In genomic region chr14:30650969-30651368, GRCm38 (mm10) we compare ENCODE assay signal across 8 mouse cellular contexts. TPM values are rescaled to one million over a fixed set of nuclear protein-coding genes. Genes with fewer than 3 reads are reported as not detected.
DNase-seq lines count a peak whose midpoint lies in the region; ATAC-seq lines count a peak whose summit lies in the region.

No protein-coding gene starts in this region.

- 19% methylated on average over 4 of the region's 4 CpGs for WGBS in hindbrain, embryonic 13.5 days
- WGBS in hindbrain, embryonic 11.5 days = 21% methylated on average over 4 of the region's 4 CpGs
- 9% methylated on average over 4 of the region's 4 CpGs for WGBS in heart, embryonic 13.5 days

- no peaks in the 10 kb centered on the region for H3K36me3 ChIP-seq in hindbrain, embryonic 13.5 days
- no peaks in the 10 kb centered on the region for H3K36me3 ChIP-seq in hindbrain, embryonic 11.5 days (ENCODE audit: control insufficient read depth, insufficient read depth, low read length)
- no peaks in the 10 kb centered on the region for H3K36me3 ChIP-seq in heart, embryonic 13.5 days

- no peaks in the 10 kb centered on the region for H3K9me3 ChIP-seq in hindbrain, embryonic 13.5 days
- no peaks in the 10 kb centered on the region for H3K9me3 ChIP-seq in hindbrain, embryonic 11.5 days (ENCODE audit: control insufficient read depth, low read length)
- H3K9me3 ChIP-seq in heart, embryonic 13.5 days = no peaks in the 10 kb centered on the region

- DNase-seq in hindbrain, embryonic 11.5 days (ENCODE audit: low spot score) = no peak
- peak; percentile 86 for DNase-seq in MN1 (ENCODE audit: low spot score)
- peak; percentile 23 for DNase-seq in embryo, embryonic 11 days
- peak; percentile 93 to 97 for DNase-seq in kidney, postnatal 36 days
- DNase-seq in c-Kit-positive CD71-positive TER-119-positive erythroid progenitor cells, embryonic 14.5 days (ENCODE audit: low spot score) = no peak

- H3K4me3 ChIP-seq in hindbrain, embryonic 13.5 days = no peak overlapping the region
- H3K4me3 ChIP-seq in hindbrain, embryonic 11.5 days (ENCODE audit: low read depth, low read length) = no peak overlapping the region
- no peak overlapping the region for H3K4me3 ChIP-seq in heart, embryonic 13.5 days

- no peak overlapping the region for H3K27ac ChIP-seq in hindbrain, embryonic 13.5 days
- no peak overlapping the region for H3K27ac ChIP-seq in hindbrain, embryonic 11.5 days (ENCODE audit: low read depth, low read length)
- no peak overlapping the region for H3K27ac ChIP-seq in heart, embryonic 13.5 days (replicated peaks)

- 0 out of 2 replicates have a peak, but pooled peaks have one; percentile 47 for ATAC-seq in hindbrain, embryonic 13.5 days (ENCODE audit: low FRiP score)
- no peak for ATAC-seq in hindbrain, embryonic 11.5 days (ENCODE audit: low FRiP score)
- ATAC-seq in heart, embryonic 13.5 days (ENCODE audit: extremely low read depth, insufficient number of reproducible peaks, low FRiP score, low TSS enrichment) = peak; percentile 69; the same call in 1 of the 2 replicates
- peak; percentile 70 for ATAC-seq in megakaryocyte progenitor cell, adult 5-6 weeks (replicated peaks; ENCODE audit: poor library complexity)

- 0 out of 2 replicates have a peak, but pooled peaks cover 3% of the 10 kb centered on the region for H3K27me3 ChIP-seq in hindbrain, embryonic 13.5 days
- H3K27me3 ChIP-seq in hindbrain, embryonic 11.5 days (ENCODE audit: control insufficient read depth, insufficient read depth, low read length) = no peaks in the 10 kb centered on the region
- H3K27me3 ChIP-seq in heart, embryonic 13.5 days (replicated peaks) = no peaks in the 10 kb centered on the region; the same call in 1 of the 2 replicates

- H3K9ac ChIP-seq in hindbrain, embryonic 13.5 days = no peak overlapping the region
- no peak overlapping the region for H3K9ac ChIP-seq in hindbrain, embryonic 11.5 days (ENCODE audit: low read depth, low read length)
- H3K9ac ChIP-seq in heart, embryonic 13.5 days = no peak overlapping the region

- peaks cover 6% of the 10 kb centered on the region for H3K4me1 ChIP-seq in hindbrain, embryonic 13.5 days (replicated peaks)
- no peaks in the 10 kb centered on the region for H3K4me1 ChIP-seq in hindbrain, embryonic 11.5 days (replicated peaks; ENCODE audit: control insufficient read depth, insufficient read depth, low read length)
- peaks cover 11% of the 10 kb centered on the region for H3K4me1 ChIP-seq in heart, embryonic 13.5 days

- H3K4me2 ChIP-seq in hindbrain, embryonic 13.5 days = no peak overlapping the region
- no peak overlapping the region for H3K4me2 ChIP-seq in hindbrain, embryonic 11.5 days (replicated peaks; ENCODE audit: low read depth, low read length)
- no peak overlapping the region for H3K4me2 ChIP-seq in heart, embryonic 13.5 days

RNA-seq across cellular contexts. Expression of gene Rft1, which starts 3.2 kb away (rescaled TPM):
- polyA plus RNA-seq in hindbrain, embryonic 13.5 days (2015; fragmentation: Nextera tagmentation; extraction: Ambion mirVana) = 9.5 and 10.4 TPM in 2 replicates
- polyA plus RNA-seq in hindbrain, embryonic 11.5 days (2014; fragmentation: Nextera tagmentation; extraction: Ambion mirVana) = 13.2 and 13.6 TPM in 2 replicates
- polyA plus RNA-seq in heart, embryonic 13.5 days (2015; fragmentation: Nextera tagmentation; extraction: Ambion mirVana) = 9.1 and 10.3 TPM in 2 replicates
- total RNA-seq in megakaryocyte progenitor cell, adult 5-6 weeks (2015) = 12.3 and 12.7 TPM in 2 replicates
- total RNA-seq in megakaryocyte progenitor cell, adult 5-6 weeks (2017) = 13.0 and 16.5 TPM in 2 replicates

RNA-seq across cellular contexts. Expression of gene Prkcd, which starts 25.0 kb away (rescaled TPM):
- 29.2 and 31.7 TPM in 2 replicates for polyA plus RNA-seq in hindbrain, embryonic 13.5 days (2015; fragmentation: Nextera tagmentation; extraction: Ambion mirVana)
- polyA plus RNA-seq in hindbrain, embryonic 11.5 days (2014; fragmentation: Nextera tagmentation; extraction: Ambion mirVana) = 27.4 and 29.4 TPM in 2 replicates
- 36.7 and 40.9 TPM in 2 replicates for polyA plus RNA-seq in heart, embryonic 13.5 days (2015; fragmentation: Nextera tagmentation; extraction: Ambion mirVana)
- total RNA-seq in megakaryocyte progenitor cell, adult 5-6 weeks (2015) = 71.8 and 84.3 TPM in 2 replicates
- total RNA-seq in megakaryocyte progenitor cell, adult 5-6 weeks (2017) = 106 and 118 TPM in 2 replicates

Comparison
In these comparisons a context has a peak if more than half of its experiments do, and no peak if none do; other contexts are left out.
1. DNase-seq: peak in MN1 (single experiment), embryo, embryonic 11 days (single experiment) and kidney, postnatal 36 days (2 of 2); none in hindbrain, embryonic 11.5 days (single experiment) and c-Kit-positive CD71-positive TER-119-positive erythroid progenitor cells, embryonic 14.5 days (single experiment).